Comparison of ENCODE assay signal across 8 mouse cellular contexts in the genomic region with DNA sequence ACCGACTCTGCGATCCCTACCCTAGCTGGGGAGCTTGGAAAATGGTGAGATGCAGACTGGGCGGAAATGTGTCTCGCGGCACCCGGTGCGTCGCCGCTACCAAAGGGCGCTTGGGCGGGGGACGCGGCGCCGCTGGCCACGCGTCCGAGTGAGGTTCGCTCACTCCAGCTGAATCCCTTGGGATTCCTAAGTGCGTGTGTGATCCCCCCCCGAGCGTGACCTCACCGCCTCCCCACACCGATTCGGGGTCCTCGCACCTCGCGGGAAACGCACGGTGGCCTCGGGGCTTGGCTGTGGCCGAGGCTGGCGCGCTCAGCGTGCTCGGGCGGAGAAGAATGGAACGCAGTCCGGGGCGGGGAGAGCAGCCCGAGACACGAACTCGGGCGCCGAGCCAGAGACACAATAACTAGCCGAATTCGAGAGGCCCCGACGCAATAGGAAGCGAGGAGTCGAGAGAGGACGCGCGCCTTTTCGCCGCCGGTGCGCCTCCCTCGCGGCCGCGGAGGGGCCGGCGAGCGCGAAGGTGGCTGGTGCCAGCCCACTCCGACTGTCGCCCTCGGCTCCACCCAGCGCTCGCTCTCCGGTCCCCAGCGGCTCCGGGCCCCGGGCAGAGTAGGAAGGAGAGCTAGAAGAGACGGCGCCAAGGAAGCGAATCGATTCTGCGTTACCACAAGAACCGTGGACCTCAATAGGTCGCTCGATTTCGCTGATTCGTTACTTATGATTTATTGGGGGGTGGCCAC. TPM values are rescaled to one million over a fixed set of nuclear protein-coding genes. Genes with fewer than 3 reads are reported as not detected.
A peak's percentile ranks its signal among the peaks of the same experiment; 100 is the strongest.
DNase-seq lines count a peak whose midpoint lies in the region; ATAC-seq and TF ChIP-seq lines count a peak whose summit lies in the region.

A gene (minus strand): TSS at position 495 of the 743 bp plus-strand sequence.

- TF ChIP-seq EP300 in heart, postnatal 0 days (IDR thresholded peaks at IDR 0.05; ENCODE audit: low read depth) = no peak

- WGBS in bone marrow, adult 2 months = under 1% methylated on average over 85 of the region's 85 CpGs
- WGBS in forebrain, embryonic 12.5 days = under 1% methylated on average over 85 of the region's 85 CpGs
- WGBS in heart, postnatal 0 days = 0% methylated on average over 85 of the region's 85 CpGs

- peak; percentile 71 for DNase-seq in CD4-positive, CD25-positive, alpha-beta regulatory T cell, adult 2 months (ENCODE audit: low read depth, low spot score)
- DNase-seq in heart, postnatal 0 days (ENCODE audit: low spot score) = peak; percentile 83
- peak; percentile 83 to 90 for DNase-seq in kidney, postnatal 36 days
- peak; percentile 88 to 90 for DNase-seq in lung, adult 18-20 months
- DNase-seq in ovary, adult 18-20 months (ENCODE audit: low spot score) = peak; percentile 72
- peak; percentile 80 for DNase-seq in urinary bladder, adult 2 months (ENCODE audit: low spot score)

- peak within 1 kb of the TSS; percentile 95 for H3K9ac ChIP-seq in forebrain, embryonic 12.5 days
- peak within 1 kb of the TSS; percentile 84 for H3K9ac ChIP-seq in heart, postnatal 0 days (replicated peaks; ENCODE audit: low read depth, low read length)

- TF ChIP-seq POLR2A in bone marrow, adult 2 months (IDR thresholded peaks at IDR 0.05; ENCODE audit: borderline replicate concordance, control insufficient read depth, low read depth, low read length) = no peak

- no peaks in the 10 kb centered on the region for H3K36me3 ChIP-seq in forebrain, embryonic 12.5 days (replicated peaks)
- H3K36me3 ChIP-seq in heart, postnatal 0 days (replicated peaks; ENCODE audit: control insufficient read depth, insufficient read depth, low read length) = no peaks in the 10 kb centered on the region

- peak within 1 kb of the TSS; percentile 30; the same call in 1 of the 2 replicates for H3K27ac ChIP-seq in bone marrow, adult 2 months (ENCODE audit: control insufficient read depth, insufficient read depth, low read depth, low read length, poor library complexity)
- H3K27ac ChIP-seq in forebrain, embryonic 12.5 days = peak within 1 kb of the TSS; percentile 99
- H3K27ac ChIP-seq in heart, postnatal 0 days (ENCODE audit: low read depth) = peak within 1 kb of the TSS; percentile 93

- H3K4me2 ChIP-seq in forebrain, embryonic 12.5 days = peak within 1 kb of the TSS; percentile 84
- peak within 1 kb of the TSS; percentile 97 for H3K4me2 ChIP-seq in heart, postnatal 0 days (ENCODE audit: low read depth, low read length)

- TF ChIP-seq CTCF in bone marrow, adult 2 months (IDR thresholded peaks at IDR 0.05; ENCODE audit: control insufficient read depth, insufficient read depth, low read length) = no peak
- TF ChIP-seq CTCF in heart, postnatal 0 days (IDR thresholded peaks at IDR 0.05; ENCODE audit: low read depth) = no peak

- no peaks in the 10 kb centered on the region for H3K27me3 ChIP-seq in forebrain, embryonic 12.5 days
- H3K27me3 ChIP-seq in heart, postnatal 0 days (ENCODE audit: control insufficient read depth, insufficient read depth, low read length) = no peaks in the 10 kb centered on the region

- H3K9me3 ChIP-seq in forebrain, embryonic 12.5 days = no peaks in the 10 kb centered on the region
- no peaks in the 10 kb centered on the region for H3K9me3 ChIP-seq in heart, postnatal 0 days (replicated peaks; ENCODE audit: control insufficient read depth, low read length)

- H3K4me1 ChIP-seq in bone marrow, adult 2 months (ENCODE audit: control insufficient read depth, insufficient read depth, low read length) = peaks cover 1% of the 10 kb centered on the region
- H3K4me1 ChIP-seq in forebrain, embryonic 12.5 days = peaks cover 61% of the 10 kb centered on the region
- peaks cover 34% of the 10 kb centered on the region for H3K4me1 ChIP-seq in heart, postnatal 0 days (ENCODE audit: control insufficient read depth, insufficient read depth)

- peak within 1 kb of the TSS; percentile 69 for H3K4me3 ChIP-seq in bone marrow, adult 2 months (replicated peaks; ENCODE audit: control insufficient read depth, low read depth, low read length)
- H3K4me3 ChIP-seq in forebrain, embryonic 12.5 days (replicated peaks) = peak within 1 kb of the TSS; percentile 86
- peak within 1 kb of the TSS; percentile 70 for H3K4me3 ChIP-seq in heart, postnatal 0 days (ENCODE audit: low read depth, low read length)

- ATAC-seq in forebrain, embryonic 12.5 days (ENCODE audit: low FRiP score) = peak; percentile 17
- peak; percentile 16; the same call in 1 of the 2 replicates for ATAC-seq in heart, postnatal 0 days (ENCODE audit: insufficient read depth, low read depth)

RNA-seq across cellular contexts. Expression of the gene that starts here (rescaled TPM):
- polyA plus RNA-seq in bone marrow, adult 2 months (2011; ENCODE audit: insufficient read depth, insufficient read length, low replicate concordance, missing spikeins) = 7.0 and 10.7 TPM in 2 replicates
- 24.2 TPM in 2 replicates for polyA plus RNA-seq in forebrain, embryonic 12.5 days (2016; fragmentation: Nextera tagmentation; extraction: Ambion mirVana)
- 1.1 and 3.6 TPM in 2 replicates for total RNA-seq in heart, postnatal 0 days (2014; rRNA removed; ENCODE audit: low replicate concordance)
- polyA plus RNA-seq in heart, postnatal 0 days (2015; fragmentation: Nextera tagmentation; extraction: Ambion mirVana) = 6.0 and 7.1 TPM in 2 replicates
- polyA plus RNA-seq in urinary bladder, adult 2 months (2012; rRNA removed) = 41.1 and 46.4 TPM in 2 replicates

Comparison
In these comparisons a context has a peak if more than half of its experiments do, and no peak if none do; other contexts are left out.
1. Peak in every context shown above with its lines: DNase-seq, ATAC-seq, H3K4me3 ChIP-seq and H3K27ac ChIP-seq.
2. H3K27ac ChIP-seq: peak in every context shown above with its lines; median percentile 99 in forebrain, embryonic 12.5 days; 93 in heart, postnatal 0 days; 30 in bone marrow, adult 2 months.